Mouse (Mus musculus) cerebellum, postnatal 25 days (tissue): ENCODE data around the gene Nipsnap3b.

Experiments
- DNase-seq, 2 experiments: peaks; one replicate each; pipeline ENCODE4 v3.0.0; 2021; ENCODE audit warnings: mixed read lengths in 2 of 2

Gene Nipsnap3b

GRCm38 (mm10) chr4:53011732-53012361 is at the start of gene Nipsnap3b:
Gene Nipsnap3b, plus strand, starts transcription at chr4:53011880.
- DNase-seq: peak; percentile 94 to 98

GRCm38 (mm10) chr4:52964247-52964646 is 47.4 kb upstream of the Nipsnap3b start, which contains the start of gene Olfr270:
Gene Olfr270, plus strand, starts transcription at chr4:52964547.
- DNase-seq: no peak

GRCm38 (mm10) chr4:52985216-52985615 is 26.5 kb upstream of the Nipsnap3b start:
- peak in 1 of 2 experiments; percentile 8 for DNase-seq

DNA sequence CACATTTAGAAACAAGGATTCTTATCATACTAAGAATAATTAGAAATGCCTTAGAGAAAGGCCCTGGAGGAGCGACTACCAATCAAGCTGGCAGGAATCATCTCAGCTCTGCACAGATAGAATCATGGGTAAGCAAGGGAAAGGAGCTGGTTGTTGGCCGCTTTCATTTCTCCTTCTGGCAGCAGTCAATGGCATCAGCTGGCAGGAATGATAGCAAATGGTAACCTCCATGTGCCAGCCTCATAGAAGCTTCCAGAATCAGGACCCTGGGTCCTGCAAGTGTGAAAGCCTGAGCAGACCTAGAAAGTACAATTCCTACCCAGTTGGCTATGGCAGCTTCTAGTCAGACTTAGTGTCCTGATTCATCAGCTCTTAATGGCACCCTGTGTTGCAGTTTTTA is 25.4 kb upstream of the Nipsnap3b start:
- DNase-seq: no peak

- DNase-seq: no peak
Measured at GRCm38 (mm10) chr4:52989248-52989647, 22.4 kb upstream of the Nipsnap3b start, which contains the start of gene Nipsnap3a. Gene Nipsnap3a, plus strand, starts transcription at chr4:52989272.

DNA sequence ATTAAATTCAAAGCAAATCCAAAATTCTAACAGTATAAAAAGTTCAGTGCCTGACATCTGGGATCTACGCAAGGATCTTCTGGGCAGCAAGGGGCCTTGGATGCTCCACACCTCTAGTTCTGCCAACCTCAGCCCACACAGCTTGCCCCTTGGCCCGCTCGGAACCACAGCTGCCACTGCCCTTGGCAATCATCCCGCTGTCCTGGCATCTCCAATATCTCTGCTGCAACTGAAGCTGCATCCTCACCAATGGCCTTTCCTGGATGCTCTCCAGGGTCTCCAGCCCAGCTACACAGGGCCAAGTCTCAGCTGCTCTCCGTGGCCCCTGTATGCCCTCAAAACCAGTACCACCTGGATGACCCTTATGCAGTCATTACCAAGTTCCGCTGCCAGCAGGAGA is 12.2 kb upstream of the Nipsnap3b start:
- peak in 1 of 2 experiments; percentile 21 for DNase-seq

DNA sequence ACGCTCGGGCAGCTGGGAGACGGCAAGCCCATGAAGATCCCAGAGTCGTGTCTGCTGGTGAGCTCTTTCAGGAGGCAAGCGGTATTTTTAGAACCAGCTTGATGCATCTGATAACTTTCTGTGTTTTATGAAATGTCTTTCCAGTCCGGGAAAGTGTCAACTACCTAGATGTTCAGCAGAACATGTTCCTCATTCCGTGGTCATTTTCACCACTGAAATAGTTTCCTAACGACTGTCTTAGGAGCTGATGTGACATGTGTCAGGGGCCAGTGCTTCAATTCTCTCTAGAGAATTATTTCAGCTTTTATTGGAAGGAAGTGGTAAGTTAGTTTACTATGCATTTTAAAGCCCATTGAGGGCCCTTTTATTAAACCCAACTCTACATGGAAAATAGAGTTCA is 11.5 kb upstream of the Nipsnap3b start:
- DNase-seq: no peak

- no peak for DNase-seq
Measured at GRCm38 (mm10) chr4:53009183-53009582, 2.5 kb upstream of the Nipsnap3b start.

DNA sequence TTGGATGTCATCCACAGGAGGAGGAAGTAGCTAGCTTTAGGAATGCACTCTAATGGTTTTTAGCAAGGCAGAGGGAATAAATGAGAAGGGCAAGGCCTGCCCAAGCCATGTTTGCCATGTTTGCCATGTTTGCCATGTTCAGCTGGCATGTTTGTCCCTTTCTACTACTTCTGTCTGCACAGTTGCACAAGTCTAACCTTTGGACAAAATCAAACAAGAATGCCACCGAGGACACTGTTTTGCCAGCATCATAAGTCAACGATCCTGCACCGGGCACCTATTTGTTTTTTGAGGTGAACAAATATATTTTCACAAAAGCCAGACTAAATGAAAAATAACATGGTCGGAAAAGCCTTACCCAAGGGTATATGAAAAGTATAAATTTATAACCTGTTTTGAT is 1.8 kb upstream of the Nipsnap3b start:
- no peak for DNase-seq

- DNase-seq: no peak
Measured at GRCm38 (mm10) chr4:53014421-53014820, 2.7 kb downstream of the Nipsnap3b start.

GRCm38 (mm10) chr4:53015024-53015423 is 3.3 kb downstream of the Nipsnap3b start:
- no peak for DNase-seq

DNA sequence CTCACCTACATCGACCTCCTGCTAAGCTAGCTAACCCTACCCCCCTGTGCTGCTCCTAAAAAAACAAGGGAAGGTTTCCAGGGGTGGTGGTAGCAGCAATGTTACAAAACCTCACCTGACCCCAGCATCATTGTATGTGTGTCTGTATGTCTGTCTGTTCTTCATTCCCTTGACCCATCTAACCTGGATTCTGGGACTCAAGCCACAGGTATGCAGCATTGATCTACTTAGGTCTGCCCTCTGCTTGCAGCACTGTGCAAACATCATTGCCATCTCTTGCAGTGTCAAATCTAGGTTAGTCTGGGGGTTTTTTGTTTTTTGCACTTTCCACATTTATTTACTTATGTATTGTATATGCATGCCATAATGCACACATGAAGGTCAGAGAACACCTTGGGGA is 6.7 kb downstream of the Nipsnap3b start:
- DNase-seq: no peak

DNA sequence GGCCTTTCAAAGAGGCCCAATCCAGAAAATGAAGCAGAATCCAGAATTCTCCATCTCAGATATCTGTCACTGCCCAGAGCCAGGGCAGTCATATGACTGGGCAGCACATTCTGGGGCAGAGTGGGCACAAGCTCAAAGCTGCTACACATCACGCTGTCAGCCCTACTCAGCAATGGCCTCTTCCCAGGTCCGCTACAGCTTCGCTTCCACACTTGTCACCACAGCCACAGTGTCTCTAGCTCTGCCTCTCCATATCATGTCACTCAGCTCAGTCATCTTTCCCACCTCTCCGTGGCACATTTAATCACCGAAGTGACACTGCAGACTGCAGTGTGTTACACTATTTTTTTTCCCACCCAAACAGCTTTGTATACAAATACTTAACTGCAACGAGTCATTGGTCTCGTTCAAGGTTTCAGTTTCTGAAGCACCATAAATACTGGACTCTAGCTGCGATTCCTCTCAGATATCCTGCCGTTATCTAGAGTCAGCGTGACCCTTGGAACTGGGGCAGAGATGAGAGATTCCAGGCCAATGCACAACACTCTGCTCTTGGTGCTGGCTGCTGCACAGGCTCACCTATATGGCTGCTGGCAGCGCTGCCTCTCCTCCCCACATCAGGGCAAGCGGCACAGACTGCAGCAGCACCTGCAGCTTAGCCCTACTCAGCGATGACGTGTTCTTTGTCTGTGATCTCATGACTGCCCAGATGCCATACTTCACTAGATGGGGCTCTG is 11.7 kb downstream of the Nipsnap3b start:
- DNase-seq: no peak

DNA sequence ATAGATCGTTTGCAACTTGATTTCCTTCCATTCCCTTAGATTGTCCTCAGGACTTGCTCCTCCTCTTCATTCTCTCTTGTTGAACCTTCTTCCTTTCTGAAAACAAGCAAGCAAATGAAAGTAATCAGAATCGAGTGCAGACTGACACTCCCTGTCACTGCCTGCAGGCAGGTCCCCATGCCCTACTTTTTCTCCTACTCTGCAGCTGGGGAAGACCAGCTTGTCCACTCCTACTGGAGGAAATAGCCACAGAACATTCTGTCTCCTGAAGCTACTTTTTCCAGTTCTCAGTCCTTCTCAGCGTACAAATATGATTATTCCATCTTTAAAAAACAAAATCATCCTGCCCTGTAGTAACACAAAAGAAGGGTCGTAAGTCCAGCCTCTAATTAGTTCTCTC is 12.7 kb downstream of the Nipsnap3b start:
- DNase-seq: no peak

- DNase-seq: no peak
Measured at GRCm38 (mm10) chr4:53027811-53028210, 16.1 kb downstream of the Nipsnap3b start.

DNA sequence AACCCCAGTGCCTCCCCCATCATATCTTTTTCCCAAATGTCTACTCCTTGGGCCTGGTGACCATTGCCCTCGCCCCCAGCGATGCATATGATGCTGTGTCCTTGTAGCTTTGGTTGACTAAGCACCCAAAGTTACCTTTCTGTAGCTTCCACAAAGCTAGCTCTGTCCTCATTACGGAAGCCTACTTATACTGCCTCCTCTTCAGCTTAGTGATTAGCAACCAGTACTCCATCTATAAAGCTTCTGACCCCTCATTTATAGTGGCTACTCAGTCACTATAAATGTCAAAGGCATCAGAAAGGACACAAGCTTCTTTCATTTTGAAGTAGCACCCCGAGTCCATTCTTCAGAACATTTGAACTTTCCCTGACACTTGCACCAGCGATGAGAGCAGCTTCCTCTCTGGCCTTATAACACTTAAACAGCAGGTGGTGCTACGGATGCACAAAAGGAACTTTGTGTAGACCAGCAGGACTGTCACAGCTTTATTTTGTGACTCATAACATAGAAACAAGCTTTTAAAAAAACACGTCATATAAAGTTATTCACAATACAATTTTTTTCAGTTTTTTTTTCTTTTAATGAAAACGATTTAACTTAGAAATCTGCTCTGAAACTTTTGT is 18.8 kb downstream of the Nipsnap3b start:
- DNase-seq: no peak

- peak in 1 of 2 experiments; percentile 35 for DNase-seq
Measured at GRCm38 (mm10) chr4:53043819-53044218, 32.1 kb downstream of the Nipsnap3b start.

DNA sequence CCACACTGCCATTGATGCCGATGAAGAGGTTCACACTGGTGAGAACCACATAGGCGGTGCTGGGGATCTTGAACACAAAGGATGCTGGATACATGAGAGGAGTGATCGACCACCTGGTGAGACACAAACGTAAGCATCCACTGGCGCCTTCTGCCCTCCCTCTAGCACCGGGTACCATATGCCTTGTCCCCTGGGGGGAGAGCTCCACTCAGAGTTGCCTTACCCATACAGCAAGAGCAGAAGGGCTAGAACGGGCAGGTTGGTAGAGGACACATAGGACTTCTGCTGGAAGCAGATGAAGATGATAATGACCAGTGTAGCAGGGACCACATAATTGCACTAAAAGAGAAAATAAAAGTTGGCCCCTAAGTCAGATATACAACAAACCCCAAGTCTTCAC is 34.1 kb downstream of the Nipsnap3b start:
- DNase-seq: no peak

- DNase-seq: no peak
Measured at GRCm38 (mm10) chr4:53046238-53047022, 34.8 kb downstream of the Nipsnap3b start.

DNA sequence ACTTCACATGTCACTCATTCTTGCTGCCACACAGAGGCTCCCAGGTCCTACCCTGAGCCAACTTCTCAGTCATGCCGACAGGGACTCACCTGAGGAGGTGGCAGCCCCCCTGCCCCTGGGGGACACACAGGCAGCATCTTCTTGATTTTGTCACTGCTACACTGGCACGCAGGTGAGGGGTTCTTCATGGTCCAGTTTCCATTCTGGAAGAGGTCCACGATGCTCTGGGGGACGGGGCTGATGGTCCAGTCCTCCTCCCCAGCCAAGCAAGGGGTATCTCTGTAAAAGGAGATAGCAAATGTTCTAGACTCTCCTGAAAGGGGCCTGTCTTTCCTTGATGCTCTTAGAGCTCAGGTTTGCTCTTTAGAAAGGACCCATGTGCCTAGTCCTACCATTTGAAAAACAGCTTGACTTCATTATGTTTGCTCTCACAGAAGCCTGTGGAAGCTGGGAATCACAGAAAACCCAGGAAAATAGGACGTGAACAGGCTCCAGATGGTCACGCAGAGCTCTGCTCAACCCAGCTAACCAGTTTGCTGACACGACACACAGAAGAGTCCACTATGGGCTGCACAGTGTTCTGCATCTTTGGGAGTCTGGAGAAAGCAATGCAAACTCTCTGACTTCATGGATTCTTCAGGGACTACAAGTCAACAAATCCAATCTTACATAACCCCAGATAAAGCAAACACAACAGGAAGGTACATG is 50.8 kb downstream of the Nipsnap3b start:
- peak; percentile 12 to 37 for DNase-seq
